Mouse (Mus musculus): Measurements from ENCODE around the gene Dnajb1. TPM values are rescaled to one million over a fixed set of nuclear protein-coding genes. Genes with fewer than 3 reads are reported as not detected.
A peak's percentile ranks its signal among the peaks of the same experiment; 100 is the strongest.
"Not testable (repeated sequence)": the region's sequence is repeated elsewhere in the genome, so short reads cannot be mapped to it uniquely, and the experiment has no call there.

Gene Dnajb1
- 58.1 and 60.9 TPM in 2 replicates for polyA plus RNA-seq (2015; fragmentation: Nextera tagmentation; extraction: Ambion mirVana)

GRCm38 (mm10) chr8:83607661-83608397 is at the start of gene Dnajb1, which contains the start of gene Tecr:
Gene Dnajb1, plus strand, starts transcription at chr8:83608193.
Gene Tecr, minus strand, starts transcription at chr8:83607971.
- no peaks in the 10 kb centered on the region for H3K9me3 ChIP-seq
- H3K9ac ChIP-seq: peak within 1 kb of the TSS; percentile 75
- peak within 1 kb of the TSS; percentile 86 for H3K4me2 ChIP-seq
- H3K36me3 ChIP-seq: peaks cover 25% of the 10 kb centered on the region
- ATAC-seq (ENCODE audit: low FRiP score, low read depth): peak; percentile 96
- no peaks in the 10 kb centered on the region for H3K27me3 ChIP-seq
- peak within 1 kb of the TSS; percentile 95 for H3K27ac ChIP-seq (replicated peaks)
- peak within 1 kb of the TSS; percentile 63 for H3K4me3 ChIP-seq
- peaks cover 23% of the 10 kb centered on the region for H3K4me1 ChIP-seq (replicated peaks)
- WGBS: under 1% methylated on average over 69 of the region's 69 CpGs

- Histone ChIP-seq H3K27me3 (no peaks in the 10 kb centered on the region), H3K27ac (replicated peaks) (no peak overlapping the region), H3K4me3 (no peak overlapping the region), H3K36me3 (no peaks in the 10 kb centered on the region), H3K4me1 (replicated peaks) (peaks cover 8% of the 10 kb centered on the region), H3K4me2 (no peak overlapping the region), H3K9ac (no peak overlapping the region), H3K9me3 (no peaks in the 10 kb centered on the region)
- no peak for ATAC-seq (ENCODE audit: low FRiP score, low read depth)
- WGBS: 85% methylated on average over 3 of the region's 3 CpGs
Observed at GRCm38 (mm10) chr8:83562669-83563068, 45.3 kb upstream of the Dnajb1 start.

GRCm38 (mm10) chr8:83563246-83563645 is 44.7 kb upstream of the Dnajb1 start:
- H3K36me3 ChIP-seq: no peaks in the 10 kb centered on the region
- ATAC-seq (ENCODE audit: low FRiP score, low read depth): no peak
- H3K27me3 ChIP-seq: no peaks in the 10 kb centered on the region
- no peak overlapping the region for H3K9ac ChIP-seq
- no peak overlapping the region for H3K4me2 ChIP-seq
- peaks cover 13% of the 10 kb centered on the region for H3K4me1 ChIP-seq (replicated peaks)
- H3K4me3 ChIP-seq: no peak overlapping the region
- 78% methylated on average over 4 of the region's 4 CpGs for WGBS
- no peaks in the 10 kb centered on the region for H3K9me3 ChIP-seq
- H3K27ac ChIP-seq (replicated peaks): no peak overlapping the region

GRCm38 (mm10) chr8:83565731-83566375 is 42.1 kb upstream of the Dnajb1 start:
- 77% methylated on average over 9 of the region's 9 CpGs for WGBS
- peak; percentile 2; the same call in 1 of the 2 replicates for ATAC-seq (ENCODE audit: low FRiP score, low read depth)
- H3K4me2 ChIP-seq: peak overlapping the region; percentile 69; the same call in 1 of the 2 replicates

GRCm38 (mm10) chr8:83566469-83567395 is 41.3 kb upstream of the Dnajb1 start, which contains the start of gene Ndufb7:
Gene Ndufb7, plus strand, starts transcription at chr8:83566671.
- H3K4me1 ChIP-seq (replicated peaks): peaks cover 19% of the 10 kb centered on the region
- H3K9me3 ChIP-seq: no peaks in the 10 kb centered on the region
- peaks cover 13% of the 10 kb centered on the region for H3K36me3 ChIP-seq
- ATAC-seq (ENCODE audit: low FRiP score, low read depth): peak; percentile 91
- H3K4me3 ChIP-seq: peak within 1 kb of the TSS; percentile 70
- peak within 1 kb of the TSS; percentile 83 for H3K27ac ChIP-seq (replicated peaks)
- H3K27me3 ChIP-seq: no peaks in the 10 kb centered on the region
- WGBS: under 1% methylated on average over 48 of the region's 48 CpGs
- H3K4me2 ChIP-seq: peak within 1 kb of the TSS; percentile 69
- H3K9ac ChIP-seq: peak within 1 kb of the TSS; percentile 65

More at GRCm38 (mm10) chr8:83565731-83566375, 42.1 kb upstream of the Dnajb1 start:
- no peak overlapping the region for H3K9ac ChIP-seq
- H3K27ac ChIP-seq (replicated peaks): no peak overlapping the region
- no peaks in the 10 kb centered on the region for H3K27me3 ChIP-seq
- 0 out of 2 replicates have a peak, but pooled peaks cover 7% of the 10 kb centered on the region for H3K36me3 ChIP-seq
- peaks cover 19% of the 10 kb centered on the region for H3K4me1 ChIP-seq (replicated peaks)
- H3K4me3 ChIP-seq: no peak overlapping the region
- H3K9me3 ChIP-seq: no peaks in the 10 kb centered on the region

- ATAC-seq (ENCODE audit: low FRiP score, low read depth): no peak
- 49% methylated on average over 3 of the region's 3 CpGs for WGBS
- H3K4me2 ChIP-seq: peak overlapping the region; percentile 69
- peak overlapping the region; percentile 70 for H3K4me3 ChIP-seq
- H3K27ac ChIP-seq (replicated peaks): no peak overlapping the region
- H3K36me3 ChIP-seq: peaks cover 23% of the 10 kb centered on the region
- H3K9me3 ChIP-seq: no peaks in the 10 kb centered on the region
- peak overlapping the region; percentile 65; the same call in 1 of the 2 replicates for H3K9ac ChIP-seq
- peaks cover 19% of the 10 kb centered on the region for H3K4me1 ChIP-seq (replicated peaks)
- H3K27me3 ChIP-seq: no peaks in the 10 kb centered on the region
Observed at GRCm38 (mm10) chr8:83567668-83568067, 40.3 kb upstream of the Dnajb1 start.

GRCm38 (mm10) chr8:83568128-83568527 is 39.9 kb upstream of the Dnajb1 start:
- H3K36me3 ChIP-seq: peaks cover 27% of the 10 kb centered on the region
- 77% methylated on average over 5 of the region's 5 CpGs for WGBS
- H3K9ac ChIP-seq: no peak overlapping the region
- H3K27me3 ChIP-seq: no peaks in the 10 kb centered on the region
- no peaks in the 10 kb centered on the region for H3K9me3 ChIP-seq
- ATAC-seq (ENCODE audit: low FRiP score, low read depth): no peak
- peak overlapping the region; percentile 69 for H3K4me2 ChIP-seq
- no peak overlapping the region for H3K27ac ChIP-seq (replicated peaks)
- H3K4me3 ChIP-seq: peak overlapping the region; percentile 70; the same call in 1 of the 2 replicates
- peaks cover 19% of the 10 kb centered on the region for H3K4me1 ChIP-seq (replicated peaks)

- Histone ChIP-seq H3K9me3 (no peaks in the 10 kb centered on the region), H3K27me3 (no peaks in the 10 kb centered on the region), H3K27ac (replicated peaks) (no peak overlapping the region), H3K4me3 (no peak overlapping the region), H3K36me3 (peaks cover 29% of the 10 kb centered on the region), H3K9ac (no peak overlapping the region), H3K4me2 (no peak overlapping the region), H3K4me1 (replicated peaks) (peaks cover 19% of the 10 kb centered on the region)
- 81% methylated on average over 5 of the region's 5 CpGs for WGBS
- ATAC-seq (ENCODE audit: low FRiP score, low read depth): no peak
Observed at GRCm38 (mm10) chr8:83568755-83569154, 39.2 kb upstream of the Dnajb1 start.

GRCm38 (mm10) chr8:83569165-83569564 is 38.8 kb upstream of the Dnajb1 start:
- no peaks in the 10 kb centered on the region for H3K27me3 ChIP-seq
- H3K4me3 ChIP-seq: no peak overlapping the region
- no peak overlapping the region for H3K4me2 ChIP-seq
- ATAC-seq (ENCODE audit: low FRiP score, low read depth): no peak
- H3K4me1 ChIP-seq (replicated peaks): peaks cover 22% of the 10 kb centered on the region
- H3K9ac ChIP-seq: no peak overlapping the region
- H3K27ac ChIP-seq (replicated peaks): no peak overlapping the region
- H3K36me3 ChIP-seq: peaks cover 29% of the 10 kb centered on the region
- no peaks in the 10 kb centered on the region for H3K9me3 ChIP-seq
- WGBS: 84% methylated on average over 4 of the region's 4 CpGs

GRCm38 (mm10) chr8:83570272-83571000 is 37.6 kb upstream of the Dnajb1 start:
- H3K9ac ChIP-seq: no peak overlapping the region
- peaks cover 32% of the 10 kb centered on the region for H3K4me1 ChIP-seq (replicated peaks)
- no peak overlapping the region for H3K4me2 ChIP-seq
- no peak overlapping the region for H3K27ac ChIP-seq (replicated peaks)
- H3K9me3 ChIP-seq: no peaks in the 10 kb centered on the region
- 86% methylated on average over 15 of the region's 15 CpGs for WGBS
- no peak overlapping the region for H3K4me3 ChIP-seq
- no peak for ATAC-seq (ENCODE audit: low FRiP score, low read depth)
- no peaks in the 10 kb centered on the region for H3K27me3 ChIP-seq
- H3K36me3 ChIP-seq: peaks cover 29% of the 10 kb centered on the region

GRCm38 (mm10) chr8:83571001-83571340 is 37.0 kb upstream of the Dnajb1 start:
- not testable (repeated sequence) for H3K4me2 ChIP-seq; ATAC-seq (ENCODE audit: low FRiP score, low read depth); H3K4me3 ChIP-seq; H3K27me3 ChIP-seq; H3K9ac ChIP-seq; H3K9me3 ChIP-seq; H3K27ac ChIP-seq (replicated peaks)
- H3K4me1 ChIP-seq (replicated peaks): peaks cover 38% of the 10 kb centered on the region
- peaks cover 29% of the 10 kb centered on the region for H3K36me3 ChIP-seq
- 97% methylated on average over 7 of the region's 7 CpGs for WGBS

Measured in hindbrain, embryonic 15.5 days (tissue).